Mouse (Mus musculus) layer of hippocampus, adult 6 months (tissue): Measurements from ENCODE around the gene 3110021N24Rik. TPM values are rescaled to one million over a fixed set of nuclear protein-coding genes. Genes with fewer than 3 reads are reported as not detected.

Source experiments
- long read RNA-seq, 2 experiments: library from polyadenylated mRNA; unstranded; transcript quantifications; one replicate each; pipeline ENCODE4 v2.0.0; 2019 to 2020
- polyA plus RNA-seq: library from polyadenylated mRNA; unstranded; fragments of <200 nt; fragmentation: Nextera tagmentation; gene quantifications from 2 replicates; pipeline ENCODE4 v1.2.3, GENCODE M21; 2021

Gene 3110021N24Rik
- 0.82 and 0.94 TPM in 2 replicates for polyA plus RNA-seq
- long read RNA-seq, experiment 1: 0 reads
- long read RNA-seq, experiment 2, partial matches to known transcripts: 0 of 1 reads
- long read RNA-seq, experiment 2, other reads (novel, unspliced or antisense): 1 of 1 reads

GRCm38 (mm10) chr4:108719349-108719748 lies at the start of gene 3110021N24Rik:
3110021N24Rik (plus strand) TSS chr4:108719649.

GRCm38 (mm10) chr4:108780057-108780863 lies 60.8 kb downstream of the 3110021N24Rik start, which contains the start of gene Zfyve9:
Zfyve9 (minus strand) TSS chr4:108780798.

Other genes with a start within 250 kb of the 3110021N24Rik start
- 26.5 and 28.5 TPM in 2 replicates for gene Prpf38a, start 140.3 kb upstream of the 3110021N24Rik start, polyA plus RNA-seq
- 0.79 TPM in 1 of 2 replicates, not detected in the other for gene Orc1, start 140.2 kb upstream of the 3110021N24Rik start, polyA plus RNA-seq
- gene Cc2d1b, start 99.7 kb upstream of the 3110021N24Rik start, polyA plus RNA-seq: 5.7 and 5.9 TPM in 2 replicates
- 10.9 and 11.7 TPM in 2 replicates for gene Zfyve9, start 61.1 kb downstream of the 3110021N24Rik start, polyA plus RNA-seq
- 84.0 and 92.5 TPM in 2 replicates for gene Btf3l4, start 114.0 kb downstream of the 3110021N24Rik start, polyA plus RNA-seq
- 35.4 and 36.0 TPM in 2 replicates for gene Txndc12, start 115.0 kb downstream of the 3110021N24Rik start, polyA plus RNA-seq
- 30.2 and 33.0 TPM in 2 replicates for gene Kti12, start 128.1 kb downstream of the 3110021N24Rik start, polyA plus RNA-seq
- gene A730015C16Rik, start 129.0 kb downstream of the 3110021N24Rik start, polyA plus RNA-seq: 0.25 and 0.34 TPM in 2 replicates
- gene Rab3b, start 159.4 kb downstream of the 3110021N24Rik start, polyA plus RNA-seq: 81.1 and 103 TPM in 2 replicates